Mouse (Mus musculus) lung, adult 2 months (tissue): Measurements from ENCODE around the gene Ppm1h.

Experiments
- CTCF ChIP-seq: fragments of 200-500 bp; IDR thresholded peaks from 2 replicates; pipeline ENCODE4 v1.5.1; 2011; ENCODE audit warnings: mild to moderate bottlenecking, low read length, control low read depth; ENCODE audit not compliant: insufficient read depth
- POLR2A ChIP-seq: fragments of 200-500 bp; IDR thresholded peaks from 2 replicates; pipeline ENCODE4 v1.6.1; 2011; ENCODE audit warnings: low read depth, mild to moderate bottlenecking, control low read depth, low read length, borderline replicate concordance; ENCODE audit errors: extremely low read depth

- TF ChIP-seq CTCF (no peak), POLR2A (no peak)
Measured at GRCm38 (mm10) chr10:122802901-122803300, 124.3 kb downstream of the Ppm1h start.
